Mouse (Mus musculus): ENCODE data around the gene Tmem265.

DNA sequence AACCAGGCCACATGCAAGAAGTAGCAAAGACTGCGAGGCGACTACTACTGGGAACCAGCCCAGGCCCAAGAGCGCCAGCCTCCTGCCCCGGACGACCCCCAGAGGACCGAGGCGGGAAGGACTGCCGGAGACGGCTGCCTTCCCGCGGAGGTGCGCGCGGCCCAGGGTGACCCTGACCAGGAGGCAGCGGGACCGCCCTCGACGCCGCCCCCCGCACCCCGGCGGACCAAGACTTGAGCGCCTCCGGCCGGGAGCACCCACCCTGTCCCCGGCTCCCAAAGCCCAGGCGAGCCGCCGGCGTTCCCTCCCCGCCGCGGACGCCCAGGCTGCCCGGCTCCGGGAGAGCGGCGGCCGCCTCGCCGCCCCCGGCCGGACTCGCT, 53.3 kb downstream of the Tmem265 start:
- TF ChIP-seq CTCF (IDR thresholded peaks at IDR 0.05) (peak; percentile 11; the same call in 1 of the 2 replicates), POLR2A (IDR thresholded peaks at IDR 0.05; ENCODE audit: insufficient read depth, low read depth, low read length) (no peak; the same call in 1 of the 2 replicates)

Data from heart, adult 2 months (tissue).